20 mouse cellular contexts compared by ENCODE assay signal in the genomic region with DNA sequence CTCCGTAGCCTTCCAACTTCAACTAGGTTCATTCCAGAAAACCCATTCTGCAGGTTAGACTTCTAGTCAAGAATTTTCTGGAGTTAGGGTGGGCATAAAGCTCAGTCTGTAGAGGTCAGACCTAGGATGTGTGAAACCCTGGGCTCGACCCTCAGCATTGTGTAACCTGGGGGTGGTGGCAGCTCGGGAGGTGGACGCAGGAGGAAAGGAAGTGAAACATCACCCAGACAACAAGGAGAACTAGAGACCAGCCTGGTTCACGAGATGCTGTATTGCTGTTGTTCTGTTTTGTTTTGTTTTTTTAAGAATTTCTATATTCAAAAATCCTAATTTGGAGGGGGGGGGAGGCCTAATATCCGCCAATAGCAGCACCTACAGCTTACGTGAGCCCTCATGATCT. TPM values are rescaled to one million over a fixed set of nuclear protein-coding genes. Genes with fewer than 3 reads are reported as not detected.
A peak's percentile ranks its signal among the peaks of the same experiment; 100 is the strongest.
DNase-seq lines count a peak whose midpoint lies in the region; ATAC-seq and TF ChIP-seq lines count a peak whose summit lies in the region.
"Had no signal": no experiment of that assay in that cellular context is flagged by ENCODE, and none has a peak within 500 bp of the region (broad histone marks: within the 10 kb centered on the region; RNA-seq: fewer than 3 reads in every experiment).

No protein-coding gene starts in this region.

- 68% methylated on average over 7 of the region's 7 CpGs for WGBS in heart, embryonic 14.5 days
- 67% methylated on average over 7 of the region's 7 CpGs for WGBS in heart, adult 2 months
- WGBS in midbrain, embryonic 10.5 days, result 78% methylated on average over 7 of the region's 7 CpGs
- 88% methylated on average over 7 of the region's 7 CpGs for WGBS in midbrain, embryonic 14.5 days

- no peaks in the 10 kb centered on the region for H3K79me2 ChIP-seq in heart, adult 2 months (replicated peaks; ENCODE audit: control insufficient read depth, insufficient read depth, low read length)

- H3K36me3 ChIP-seq in heart, embryonic 14.5 days (ENCODE audit: control insufficient read depth, insufficient read depth, low read length), result no peaks in the 10 kb centered on the region
- no peaks in the 10 kb centered on the region for H3K36me3 ChIP-seq in heart, adult 2 months (ENCODE audit: control insufficient read depth, insufficient read depth, low read length)
- no peaks in the 10 kb centered on the region for H3K36me3 ChIP-seq in midbrain, embryonic 10.5 days
- H3K36me3 ChIP-seq in midbrain, embryonic 14.5 days (ENCODE audit: control insufficient read depth, insufficient read depth, low read length), result no peaks in the 10 kb centered on the region
- H3K36me3 ChIP-seq: heart, embryonic 12.5 days; hindbrain, embryonic 10.5 days; liver, embryonic 13.5 days had no signal

- H3K4me1 ChIP-seq in heart, embryonic 14.5 days (ENCODE audit: control insufficient read depth in 2 of 2, insufficient read depth in 2 of 2, low read length in 2 of 2), result peaks cover 46 to 50% of the 10 kb centered on the region in 2 experiments
- H3K4me1 ChIP-seq in heart, adult 2 months (ENCODE audit: control insufficient read depth, insufficient read depth, low read length), result no peaks in the 10 kb centered on the region
- H3K4me1 ChIP-seq in midbrain, embryonic 10.5 days, result peaks cover 71% of the 10 kb centered on the region
- H3K4me1 ChIP-seq in midbrain, embryonic 14.5 days (ENCODE audit: control insufficient read depth, insufficient read depth, low read length), result peaks cover 13% of the 10 kb centered on the region

- H3K9me3 ChIP-seq in heart, embryonic 14.5 days (ENCODE audit: control insufficient read depth, low read length), result no peaks in the 10 kb centered on the region
- H3K9me3 ChIP-seq in midbrain, embryonic 10.5 days (replicated peaks), result no peaks in the 10 kb centered on the region
- no peaks in the 10 kb centered on the region for H3K9me3 ChIP-seq in midbrain, embryonic 14.5 days (ENCODE audit: control insufficient read depth, low read length)
- H3K9me3 ChIP-seq: heart, embryonic 12.5 days; hindbrain, embryonic 10.5 days; liver, embryonic 13.5 days; megakaryocyte, embryonic 14.5 days had no signal

- intact Hi-C loops in heart, adult 2 months (cut with DNase I), result no loop called here

- H3K4me3 ChIP-seq in heart, embryonic 14.5 days (ENCODE audit: control insufficient read depth in 1 of 2, insufficient read depth in 1 of 2, low read depth in 1 of 2, low read length in 2 of 2), result no peak overlapping the region
- H3K4me3 ChIP-seq in heart, adult 2 months, result no peak overlapping the region
- H3K4me3 ChIP-seq in midbrain, embryonic 10.5 days, result no peak overlapping the region
- H3K4me3 ChIP-seq in midbrain, embryonic 14.5 days (replicated peaks; ENCODE audit: low read depth, low read length), result no peak overlapping the region
- H3K4me3 ChIP-seq: heart, embryonic 12.5 days; liver, embryonic 13.5 days; megakaryocyte, embryonic 14.5 days had no signal

- no peak for TF ChIP-seq CTCF in heart, adult 2 months (IDR thresholded peaks at IDR 0.05)

- H3K4me2 ChIP-seq in heart, embryonic 14.5 days (ENCODE audit: low read length), result no peak overlapping the region
- H3K4me2 ChIP-seq in midbrain, embryonic 14.5 days (ENCODE audit: low read length), result no peak overlapping the region
- H3K4me2 ChIP-seq: liver, embryonic 13.5 days had no signal

- no peak overlapping the region for H3K9ac ChIP-seq in heart, embryonic 14.5 days (ENCODE audit: low read length)
- no peak overlapping the region for H3K9ac ChIP-seq in heart, adult 2 months (ENCODE audit: low read depth, low read length)
- H3K9ac ChIP-seq in midbrain, embryonic 14.5 days (replicated peaks; ENCODE audit: low read length), result no peak overlapping the region
- H3K9ac ChIP-seq: heart, embryonic 12.5 days; liver, embryonic 13.5 days had no signal

- peak overlapping the region; percentile 8 to 65; a peak in 2 of 4 replicates for H3K27ac ChIP-seq in heart, embryonic 14.5 days (replicated peaks in 1 of 2; ENCODE audit: control insufficient read depth in 1 of 2, insufficient read depth in 1 of 2, low read depth in 2 of 2, low read length in 2 of 2)
- H3K27ac ChIP-seq in heart, adult 2 months, result no peak overlapping the region
- H3K27ac ChIP-seq in midbrain, embryonic 10.5 days (replicated peaks), result 0 out of 2 replicates have a peak overlapping the region, but pooled peaks have one; percentile 39
- H3K27ac ChIP-seq in midbrain, embryonic 14.5 days (replicated peaks; ENCODE audit: low read depth, low read length), result no peak overlapping the region
- H3K27ac ChIP-seq: liver, embryonic 13.5 days had no signal

- TF ChIP-seq POLR2A in heart, adult 2 months (IDR thresholded peaks at IDR 0.05; ENCODE audit: insufficient read depth, low read depth, low read length), result no peak

- DNase-seq in heart, adult 2 months, result no peak
- no peak for DNase-seq in midbrain, embryonic 10.5 days (ENCODE audit: low spot score)
- DNase-seq in midbrain, embryonic 14.5 days, result no peak
- DNase-seq in left cerebral cortex, adult 11 months (ENCODE audit: low spot score), result no peak
- no peak for DNase-seq in B cell, adult 2 months
- DNase-seq: adrenal gland, postnatal 25 days; cerebellum, adult 18-20 months; cerebellum, postnatal 36 days; gastrocnemius, postnatal 10 days; liver, embryonic 13.5 days; right cerebral cortex, postnatal 25 days; thymus, postnatal 25 days had no signal

- ATAC-seq in heart, embryonic 14.5 days (ENCODE audit: insufficient number of reproducible peaks, insufficient read depth, low FRiP score, low read depth), result no peak
- no peak for ATAC-seq in midbrain, embryonic 14.5 days (ENCODE audit: low FRiP score, low TSS enrichment)
- peak; percentile 71 for ATAC-seq in granulocyte monocyte progenitor cell, adult 5-6 weeks (replicated peaks; ENCODE audit: poor library complexity, severe bottlenecking)
- ATAC-seq in megakaryocyte progenitor cell, adult 5-6 weeks (replicated peaks; ENCODE audit: poor library complexity), result peak; percentile 55
- ATAC-seq: forebrain, embryonic 14.5 days; lung, postnatal 0 days had no signal

- no peak for TF ChIP-seq EP300 in heart, adult 2 months (IDR thresholded peaks at IDR 0.05; ENCODE audit: insufficient read depth, low read depth, low read length)

- peaks cover 2% of the 10 kb centered on the region for H3K27me3 ChIP-seq in heart, embryonic 14.5 days (ENCODE audit: control insufficient read depth, insufficient read depth, low read length)
- no peaks in the 10 kb centered on the region for H3K27me3 ChIP-seq in heart, adult 2 months (ENCODE audit: control insufficient read depth, insufficient read depth, low read length)
- H3K27me3 ChIP-seq in midbrain, embryonic 10.5 days (ENCODE audit: low read depth, poor library complexity, severe bottlenecking), result peaks cover 47% of the 10 kb centered on the region
- H3K27me3 ChIP-seq in midbrain, embryonic 14.5 days (ENCODE audit: control insufficient read depth, insufficient read depth, low read length), result no peaks in the 10 kb centered on the region

RNA-seq across cellular contexts. Expression of a gene that starts 54.1 kb away (rescaled TPM):
- polyA plus RNA-seq in heart, embryonic 14.5 days (2014; fragmentation: Nextera tagmentation; extraction: Ambion mirVana), result 64.2 and 84.4 TPM in 2 replicates
- total RNA-seq in heart, adult 2 months (2021), result under 1 TPM in 1 of 2 experiments, not detected in 1; 0.23 TPM
- polyA plus RNA-seq in heart, adult 2 months (2012; rRNA removed), result 0.90 and 1.3 TPM in 2 replicates
- 107 and 118 TPM in 2 replicates for polyA plus RNA-seq in midbrain, embryonic 10.5 days (2016; fragmentation: Nextera tagmentation; extraction: Ambion mirVana)
- polyA plus RNA-seq in midbrain, embryonic 14.5 days (2014; fragmentation: Nextera tagmentation; extraction: Ambion mirVana), result 50.3 and 51.4 TPM in 2 replicates
- total RNA-seq in granulocyte monocyte progenitor cell, adult 5-6 weeks (2014; fragmentation: Nextera tagmentation), result not detected in 2 replicates
- total RNA-seq in granulocyte monocyte progenitor cell, adult 5-6 weeks (2017), result not detected in 2 replicates
- total RNA-seq in megakaryocyte progenitor cell, adult 5-6 weeks (2015), result 0.64 TPM in 1 of 2 replicates, not detected in the other
- total RNA-seq in megakaryocyte progenitor cell, adult 5-6 weeks (2017), result not detected in 2 replicates

Comparison
In these comparisons a context has a peak if more than half of its experiments do, and no peak if none do; other contexts are left out.
1. H3K27ac ChIP-seq: peak in heart, embryonic 14.5 days (2 of 2) and midbrain, embryonic 10.5 days (single experiment); none in heart, adult 2 months (single experiment) and midbrain, embryonic 14.5 days (single experiment).
2. RNA of a gene that starts 54.1 kb away (polyA plus RNA-seq): 107 to 118 TPM in midbrain, embryonic 10.5 days, 64.2 to 84.4 TPM in heart, embryonic 14.5 days and 50.3 to 51.4 TPM in midbrain, embryonic 14.5 days; 0.90 to 1.3 TPM in heart, adult 2 months; every median in the first group is over 10 times any median in the second.
3. ATAC-seq: peak in granulocyte monocyte progenitor cell, adult 5-6 weeks (single experiment) and megakaryocyte progenitor cell, adult 5-6 weeks (single experiment); none in heart, embryonic 14.5 days (single experiment) and midbrain, embryonic 14.5 days (single experiment).